Mouse (Mus musculus): ENCODE results near the gene F2. TPM values are rescaled to one million over a fixed set of nuclear protein-coding genes. Genes with fewer than 3 reads are reported as not detected.

F2 gene
- polyA plus RNA-seq (2012; ENCODE audit: low replicate concordance) = not detected in 2 replicates

DNA sequence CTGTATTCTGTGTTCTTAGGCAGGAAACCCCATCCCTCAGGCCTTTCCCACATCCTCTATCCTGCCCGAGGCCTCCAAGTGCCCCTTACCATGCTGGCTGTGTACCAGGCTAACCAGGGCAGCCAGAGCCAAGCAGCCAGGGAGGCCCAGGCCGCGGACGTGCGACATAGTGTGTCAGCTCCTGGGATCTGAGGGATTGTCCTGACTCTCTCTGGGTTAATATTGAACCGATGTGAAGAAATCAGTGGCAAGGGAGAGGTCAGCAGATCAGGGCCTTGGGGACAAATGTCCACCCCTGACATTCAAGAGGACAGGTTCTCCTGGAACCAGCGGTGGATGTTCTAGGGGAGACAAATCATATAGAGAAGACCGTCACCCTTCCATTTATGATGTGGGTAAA, at the start of gene F2:
TSS of gene F2 (minus strand) at position 186 of the 400 bp plus-strand sequence.

DNA sequence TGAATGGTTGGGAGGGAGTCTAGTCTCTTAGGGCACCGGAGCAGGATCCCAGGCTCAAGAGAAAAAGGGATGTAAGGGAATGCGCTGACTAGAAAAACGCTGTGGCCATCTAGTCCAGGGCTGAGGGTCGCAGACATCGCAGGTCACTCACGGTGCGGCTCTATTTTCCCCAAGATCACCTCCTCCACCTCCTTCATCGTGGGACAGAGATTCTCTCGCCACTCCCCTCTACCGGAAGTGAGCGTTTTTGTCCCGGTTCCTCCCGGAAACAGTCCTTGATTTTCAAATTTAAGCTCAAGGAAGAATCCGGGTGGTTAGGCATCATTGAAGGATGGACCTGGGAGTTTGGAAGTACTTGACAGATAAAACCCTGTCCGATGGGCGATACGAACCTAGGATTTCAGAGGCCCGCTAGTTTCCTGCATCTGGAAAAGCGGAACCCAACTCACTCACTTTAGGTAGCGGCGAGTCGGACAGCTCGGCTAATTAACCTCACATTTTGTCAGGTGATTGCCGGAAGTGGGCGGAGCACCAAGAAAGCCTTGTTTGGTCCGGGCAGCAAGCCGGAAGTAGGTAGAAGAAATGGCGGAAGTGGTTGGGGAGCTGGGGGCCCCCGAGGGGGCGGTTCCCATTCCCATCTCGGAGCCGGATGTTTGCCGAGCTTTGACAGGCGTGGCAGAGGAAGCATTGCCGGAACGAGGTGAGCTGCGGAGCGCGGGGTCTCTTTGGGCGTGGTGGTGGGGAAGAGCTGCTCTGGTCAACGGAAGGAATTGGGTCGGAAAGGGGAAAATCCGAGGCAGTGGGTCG, 13.5 kb upstream of the F2 start, which contains the start of the genes Zfp408 and Arhgap1:
TSS of gene Zfp408 (minus strand) at position 239 of the 807 bp plus-strand sequence.
TSS of gene Arhgap1 (plus strand) at position 308 of the 807 bp plus-strand sequence.

Other genes starting within 250 kb of the F2 start
- 3.9 and 5.0 TPM in 2 replicates for gene 1110051M20Rik, start 191.7 kb downstream of the F2 start, polyA plus RNA-seq (2012; ENCODE audit: low replicate concordance)
- gene Lrp4, start 178.9 kb downstream of the F2 start, polyA plus RNA-seq (2012; ENCODE audit: low replicate concordance) = 0.05 and 0.15 TPM in 2 replicates
- gene Ckap5, start 109.7 kb downstream of the F2 start, polyA plus RNA-seq (2012; ENCODE audit: low replicate concordance) = 1.2 and 1.9 TPM in 2 replicates
- gene Zfp408, start 13.4 kb upstream of the F2 start, polyA plus RNA-seq (2012; ENCODE audit: low replicate concordance) = 10.3 and 15.6 TPM in 2 replicates
- gene Arhgap1, start 13.4 kb upstream of the F2 start, polyA plus RNA-seq (2012; ENCODE audit: low replicate concordance) = 9.2 and 57.2 TPM in 2 replicates
- 21.6 and 48.3 TPM in 2 replicates for gene Atg13, start 74.2 kb upstream of the F2 start, polyA plus RNA-seq (2012; ENCODE audit: low replicate concordance)
- gene Harbi1, start 74.4 kb upstream of the F2 start, polyA plus RNA-seq (2012; ENCODE audit: low replicate concordance) = 0.07 and 0.93 TPM in 2 replicates
- gene Ambra1, start 93.7 kb upstream of the F2 start, polyA plus RNA-seq (2012; ENCODE audit: low replicate concordance) = 30.4 and 31.8 TPM in 2 replicates

All from leukemia stem cell, adult 10-12 weeks (primary cell).